Mouse (Mus musculus): Measurements from ENCODE around the gene Ddx54. TPM values are rescaled to one million over a fixed set of nuclear protein-coding genes. Genes with fewer than 3 reads are reported as not detected.

The Ddx54 gene
- 17.9 and 18.9 TPM in 2 replicates for polyA plus RNA-seq (2014; fragmentation: Nextera tagmentation; extraction: Ambion mirVana)

GRCm38 (mm10) chr5:120612442-120612821 is at the start of gene Ddx54, which contains the start of gene Rita1:
Gene Ddx54 (plus strand): TSS chr5:120612739.
Gene Rita1 (minus strand): TSS chr5:120612589.
- H3K27ac ChIP-seq (replicated peaks in 1 of 2; ENCODE audit: control insufficient read depth in 1 of 2, insufficient read depth in 1 of 2, low read depth in 2 of 2, low read length in 2 of 2), result peak within 1 kb of the TSS; percentile 81 to 94
- no peaks in the 10 kb centered on the region for H3K27me3 ChIP-seq (ENCODE audit: control insufficient read depth, insufficient read depth, low read length)
- H3K4me1 ChIP-seq (ENCODE audit: control insufficient read depth in 2 of 2, insufficient read depth in 2 of 2, low read length in 2 of 2), result peaks cover 12 to 18% of the 10 kb centered on the region in 2 experiments
- ATAC-seq (ENCODE audit: insufficient number of reproducible peaks, insufficient read depth, low FRiP score, low read depth), result peak; percentile 85
- peak within 1 kb of the TSS; percentile 94 for H3K4me2 ChIP-seq (ENCODE audit: low read length)
- H3K9me3 ChIP-seq (ENCODE audit: control insufficient read depth, low read length), result no peaks in the 10 kb centered on the region
- under 1% methylated on average over 22 of the region's 22 CpGs for WGBS
- H3K36me3 ChIP-seq (ENCODE audit: control insufficient read depth, insufficient read depth, low read length), result peaks cover 24% of the 10 kb centered on the region
- peak within 1 kb of the TSS; percentile 83 for H3K9ac ChIP-seq (ENCODE audit: low read length)
- H3K4me3 ChIP-seq (ENCODE audit: control insufficient read depth in 1 of 2, insufficient read depth in 1 of 2, low read depth in 1 of 2, low read length in 2 of 2), result peak within 1 kb of the TSS; percentile 71 to 72

GRCm38 (mm10) chr5:120562956-120563913 is 49.3 kb upstream of the Ddx54 start:
- H3K9me3 ChIP-seq (ENCODE audit: control insufficient read depth, low read length), result no peaks in the 10 kb centered on the region
- H3K36me3 ChIP-seq (ENCODE audit: control insufficient read depth, insufficient read depth, low read length), result no peaks in the 10 kb centered on the region
- peak overlapping the region; percentile 44 to 56 for H3K27ac ChIP-seq (replicated peaks in 1 of 2; ENCODE audit: control insufficient read depth in 1 of 2, insufficient read depth in 1 of 2, low read depth in 2 of 2, low read length in 2 of 2)
- H3K4me1 ChIP-seq (ENCODE audit: control insufficient read depth in 2 of 2, insufficient read depth in 2 of 2, low read length in 2 of 2), result peaks cover 50 to 54% of the 10 kb centered on the region in 2 experiments
- WGBS, result 39% methylated on average over 28 of the region's 28 CpGs
- peak; percentile 70 for ATAC-seq (ENCODE audit: insufficient number of reproducible peaks, insufficient read depth, low FRiP score, low read depth)
- H3K4me2 ChIP-seq (ENCODE audit: low read length), result no peak overlapping the region; the same call in 1 of the 2 replicates
- peak overlapping the region; percentile 23; the same call in 1 of the 2 replicates for H3K9ac ChIP-seq (ENCODE audit: low read length)
- H3K4me3 ChIP-seq (ENCODE audit: control insufficient read depth in 1 of 2, insufficient read depth in 1 of 2, low read depth in 1 of 2, low read length in 2 of 2), result no peak overlapping the region
- no peaks in the 10 kb centered on the region for H3K27me3 ChIP-seq (ENCODE audit: control insufficient read depth, insufficient read depth, low read length)

GRCm38 (mm10) chr5:120563914-120564311 is 48.6 kb upstream of the Ddx54 start:
- WGBS, result 27% methylated on average over 4 of the region's 4 CpGs

GRCm38 (mm10) chr5:120565171-120565905 is 47.2 kb upstream of the Ddx54 start:
- 64% methylated on average over 15 of the region's 15 CpGs for WGBS
- Histone ChIP-seq H3K4me3 (ENCODE audit: control insufficient read depth in 1 of 2, insufficient read depth in 1 of 2, low read depth in 1 of 2, low read length in 2 of 2) (no peak overlapping the region), H3K9ac (ENCODE audit: low read length) (peak overlapping the region; percentile 9; the same call in 1 of the 2 replicates), H3K27ac (replicated peaks in 1 of 2; ENCODE audit: control insufficient read depth in 1 of 2, insufficient read depth in 1 of 2, low read depth in 2 of 2, low read length in 2 of 2) (peak overlapping the region; percentile 42 to 71; a peak in 3 of 4 replicates), H3K36me3 (ENCODE audit: control insufficient read depth, insufficient read depth, low read length) (no peaks in the 10 kb centered on the region), H3K4me2 (ENCODE audit: low read length) (no peak overlapping the region), H3K4me1 (ENCODE audit: control insufficient read depth in 2 of 2, insufficient read depth in 2 of 2, low read length in 2 of 2) (peaks cover 57 to 63% of the 10 kb centered on the region in 2 experiments), H3K9me3 (ENCODE audit: control insufficient read depth, low read length) (no peaks in the 10 kb centered on the region), H3K27me3 (ENCODE audit: control insufficient read depth, insufficient read depth, low read length) (no peaks in the 10 kb centered on the region)
- ATAC-seq (ENCODE audit: insufficient number of reproducible peaks, insufficient read depth, low FRiP score, low read depth), result no peak

More at GRCm38 (mm10) chr5:120563914-120564311, 48.6 kb upstream of the Ddx54 start:
- Histone ChIP-seq H3K9ac (ENCODE audit: low read length) (no peak overlapping the region), H3K9me3 (ENCODE audit: control insufficient read depth, low read length) (no peaks in the 10 kb centered on the region), H3K4me1 (ENCODE audit: control insufficient read depth in 2 of 2, insufficient read depth in 2 of 2, low read length in 2 of 2) (peaks cover 53 to 59% of the 10 kb centered on the region in 2 experiments), H3K4me2 (ENCODE audit: low read length) (no peak overlapping the region), H3K4me3 (ENCODE audit: control insufficient read depth in 1 of 2, insufficient read depth in 1 of 2, low read depth in 1 of 2, low read length in 2 of 2) (no peak overlapping the region), H3K36me3 (ENCODE audit: control insufficient read depth, insufficient read depth, low read length) (no peaks in the 10 kb centered on the region), H3K27me3 (ENCODE audit: control insufficient read depth, insufficient read depth, low read length) (no peaks in the 10 kb centered on the region), H3K27ac (replicated peaks in 1 of 2; ENCODE audit: control insufficient read depth in 1 of 2, insufficient read depth in 1 of 2, low read depth in 2 of 2, low read length in 2 of 2) (peak overlapping the region; percentile 40 to 56; a peak in 1 of 4 replicates)
- ATAC-seq (ENCODE audit: insufficient number of reproducible peaks, insufficient read depth, low FRiP score, low read depth), result no peak

GRCm38 (mm10) chr5:120566101-120566500 is 46.4 kb upstream of the Ddx54 start:
- Histone ChIP-seq H3K4me3 (ENCODE audit: control insufficient read depth in 1 of 2, insufficient read depth in 1 of 2, low read depth in 1 of 2, low read length in 2 of 2) (no peak overlapping the region), H3K27ac (replicated peaks in 1 of 2; ENCODE audit: control insufficient read depth in 1 of 2, insufficient read depth in 1 of 2, low read depth in 2 of 2, low read length in 2 of 2) (peak overlapping the region; percentile 42 to 71), H3K9me3 (ENCODE audit: control insufficient read depth, low read length) (no peaks in the 10 kb centered on the region), H3K4me1 (ENCODE audit: control insufficient read depth in 2 of 2, insufficient read depth in 2 of 2, low read length in 2 of 2) (peaks cover 61 to 63% of the 10 kb centered on the region in 2 experiments), H3K4me2 (ENCODE audit: low read length) (no peak overlapping the region), H3K36me3 (ENCODE audit: control insufficient read depth, insufficient read depth, low read length) (no peaks in the 10 kb centered on the region), H3K27me3 (ENCODE audit: control insufficient read depth, insufficient read depth, low read length) (no peaks in the 10 kb centered on the region), H3K9ac (ENCODE audit: low read length) (peak overlapping the region; percentile 9; the same call in 1 of the 2 replicates)
- WGBS, result 64% methylated on average over 5 of the region's 5 CpGs
- ATAC-seq (ENCODE audit: insufficient number of reproducible peaks, insufficient read depth, low FRiP score, low read depth), result no peak

GRCm38 (mm10) chr5:120566681-120567252 is 45.8 kb upstream of the Ddx54 start:
- Histone ChIP-seq H3K27me3 (ENCODE audit: control insufficient read depth, insufficient read depth, low read length) (no peaks in the 10 kb centered on the region), H3K4me1 (ENCODE audit: control insufficient read depth in 2 of 2, insufficient read depth in 2 of 2, low read length in 2 of 2) (peaks cover 65 to 70% of the 10 kb centered on the region in 2 experiments), H3K4me3 (ENCODE audit: control insufficient read depth in 1 of 2, insufficient read depth in 1 of 2, low read depth in 1 of 2, low read length in 2 of 2) (no peak overlapping the region), H3K27ac (replicated peaks in 1 of 2; ENCODE audit: control insufficient read depth in 1 of 2, insufficient read depth in 1 of 2, low read depth in 2 of 2, low read length in 2 of 2) (peak overlapping the region; percentile 42 to 71), H3K36me3 (ENCODE audit: control insufficient read depth, insufficient read depth, low read length) (no peaks in the 10 kb centered on the region), H3K9ac (ENCODE audit: low read length) (peak overlapping the region; percentile 9; the same call in 1 of the 2 replicates), H3K4me2 (ENCODE audit: low read length) (no peak overlapping the region), H3K9me3 (ENCODE audit: control insufficient read depth, low read length) (no peaks in the 10 kb centered on the region)
- WGBS, result 37% methylated on average over 9 of the region's 9 CpGs
- ATAC-seq (ENCODE audit: insufficient number of reproducible peaks, insufficient read depth, low FRiP score, low read depth), result no peak

GRCm38 (mm10) chr5:120567253-120567701 is 45.3 kb upstream of the Ddx54 start:
- Histone ChIP-seq H3K36me3 (ENCODE audit: control insufficient read depth, insufficient read depth, low read length) (no peaks in the 10 kb centered on the region), H3K27ac (replicated peaks in 1 of 2; ENCODE audit: control insufficient read depth in 1 of 2, insufficient read depth in 1 of 2, low read depth in 2 of 2, low read length in 2 of 2) (peak overlapping the region; percentile 42 to 71), H3K4me3 (ENCODE audit: control insufficient read depth in 1 of 2, insufficient read depth in 1 of 2, low read depth in 1 of 2, low read length in 2 of 2) (no peak overlapping the region), H3K9me3 (ENCODE audit: control insufficient read depth, low read length) (no peaks in the 10 kb centered on the region), H3K4me1 (ENCODE audit: control insufficient read depth in 2 of 2, insufficient read depth in 2 of 2, low read length in 2 of 2) (peaks cover 65 to 70% of the 10 kb centered on the region in 2 experiments), H3K4me2 (ENCODE audit: low read length) (no peak overlapping the region), H3K27me3 (ENCODE audit: control insufficient read depth, insufficient read depth, low read length) (no peaks in the 10 kb centered on the region), H3K9ac (ENCODE audit: low read length) (no peak overlapping the region)
- ATAC-seq (ENCODE audit: insufficient number of reproducible peaks, insufficient read depth, low FRiP score, low read depth), result no peak
- WGBS, result 51% methylated on average over 21 of the region's 21 CpGs

All from heart, embryonic 14.5 days (tissue).